Mouse (Mus musculus) stomach, postnatal 0 days (tissue): Measurements from ENCODE around the gene Rps9. TPM values are rescaled to one million over a fixed set of nuclear protein-coding genes. Genes with fewer than 3 reads are reported as not detected.
"Not testable (repeated sequence)": the region's sequence is repeated elsewhere in the genome, so short reads cannot be mapped to it uniquely, and the experiment has no call there.

Experiments used
- ATAC-seq: fragments of 200-750 bp; cut with Nextera tagmentation; 2 replicates; pipeline ENCODE4 v1.8.0; 2017; ENCODE audit not compliant: low FRiP score, low TSS enrichment
- DNase-seq: peaks from one replicate; pipeline ENCODE4 v3.0.0-alpha.2; 2016; ENCODE audit warnings: low spot score
- H3K27ac ChIP-seq: fragments of 300-500 bp; sonication (generic); replicated peaks from 2 replicates; pipeline ENCODE4 v1.5.1; 2014; ENCODE audit warnings: mild to moderate bottlenecking, control low read depth
- H3K27me3 ChIP-seq: fragments of 300-500 bp; sonication (generic); 2 replicates; pipeline ENCODE4 v1.6.1; 2014; ENCODE audit warnings: low read length; ENCODE audit not compliant: control insufficient read depth, insufficient read depth
- H3K36me3 ChIP-seq: fragments of 300-500 bp; sonication (generic); 2 replicates; pipeline ENCODE4 v1.6.1; 2014; ENCODE audit warnings: low read length, mixed read lengths; ENCODE audit not compliant: control insufficient read depth, insufficient read depth
- H3K4me1 ChIP-seq: fragments of 300-500 bp; sonication (generic); replicated peaks from 2 replicates; pipeline ENCODE4 v1.6.1; 2014; ENCODE audit warnings: antibody characterized with exemption; ENCODE audit not compliant: control insufficient read depth, insufficient read depth
- H3K4me2 ChIP-seq: fragments of 300-500 bp; sonication (generic); replicated peaks from 2 replicates; pipeline ENCODE4 v1.6.1; 2014; ENCODE audit warnings: low read depth, mild to moderate bottlenecking, control low read depth, moderate library complexity
- H3K4me3 ChIP-seq: fragments of 300-500 bp; sonication (generic); 2 replicates; pipeline ENCODE4 v1.5.1; 2014; ENCODE audit warnings: low read depth, low read length, control low read depth
- H3K9ac ChIP-seq: fragments of 300-500 bp; sonication (generic); 2 replicates; pipeline ENCODE4 v1.6.1; 2014; ENCODE audit warnings: mild to moderate bottlenecking, low read length, control low read depth, mixed read lengths
- H3K9me3 ChIP-seq: fragments of 300-500 bp; sonication (generic); 2 replicates; pipeline ENCODE4 v1.6.1; 2016; ENCODE audit warnings: low read length; ENCODE audit not compliant: control insufficient read depth
- CTCF ChIP-seq: IDR thresholded peaks from 2 replicates; pipeline ENCODE4 v1.5.1; 2016; ENCODE audit warnings: antibody characterized with exemption, low read depth, mild to moderate bottlenecking, moderate library complexity
- EP300 ChIP-seq: optimal IDR thresholded peaks from 2 replicates; pipeline ENCODE3; 2016; ENCODE audit warnings: antibody characterized with exemption
- WGBS: fragments of 180-500 bp; shearing (Covaris S2); extraction: QIAGEN DNeasy Blood & Tissue Kit; methylation state at CpG from one replicate; pipeline ENCODE4 v1.1.7; 2014; 5-methylcytosine and 5-hydroxymethylcytosine counted together
- microRNA-seq: library from miRNA; unstranded; fragments of <30 nt; microRNA quantifications from one replicate; pipeline ENCODE4, GENCODE M21; 2016
- polyA plus RNA-seq: library from polyadenylated mRNA; unstranded; fragments of >200 nt; fragmentation: Nextera tagmentation; extraction: Ambion mirVana; gene quantifications from 2 replicates; pipeline ENCODE4 v1.2.1, GENCODE M21; 2015

Rps9 gene
- polyA plus RNA-seq, 1 experiment from 2014 or later = 1,141 TPM

- Histone ChIP-seq H3K27me3 (no peaks in the 10 kb centered on the region), H3K36me3 (peaks cover 8% of the 10 kb centered on the region), H3K9me3 (no peaks in the 10 kb centered on the region), H3K4me2 (no peak overlapping the region), H3K4me1 (peaks cover 4% of the 10 kb centered on the region; the same call in 1 of the 2 replicates), H3K9ac (no peak overlapping the region), H3K4me3 (no peak overlapping the region), H3K27ac (no peak overlapping the region)
- 61% methylated on average over 1 of the region's 1 CpGs for WGBS
- ATAC-seq (no peak), DNase-seq (no peak)
- no peak for TF ChIP-seq CTCF
- TF ChIP-seq EP300 = no peak
Observed at GRCm38 (mm10) chr7:3709000-3709399, 5.2 kb downstream of the Rps9 start.

GRCm38 (mm10) chr7:3712264-3712942 is 8.6 kb downstream of the Rps9 start:
- no peak overlapping the region for H3K4me2 ChIP-seq
- ATAC-seq = no peak
- TF ChIP-seq CTCF (no peak), EP300 (no peak)
- no peaks in the 10 kb centered on the region for H3K4me1 ChIP-seq
- H3K9ac ChIP-seq = no peak overlapping the region
- H3K27me3 ChIP-seq = no peaks in the 10 kb centered on the region
- no peak for DNase-seq
- no peak overlapping the region for H3K27ac ChIP-seq
- no peaks in the 10 kb centered on the region for H3K9me3 ChIP-seq
- no peak overlapping the region for H3K4me3 ChIP-seq
- 25% methylated on average over 5 of the region's 5 CpGs for WGBS
- H3K36me3 ChIP-seq = no peaks in the 10 kb centered on the region

- 35% methylated on average over 1 of the region's 1 CpGs for WGBS
- Histone ChIP-seq H3K27ac (no peak overlapping the region), H3K4me3 (no peak overlapping the region), H3K4me2 (no peak overlapping the region), H3K9me3 (no peaks in the 10 kb centered on the region), H3K4me1 (no peaks in the 10 kb centered on the region), H3K27me3 (no peaks in the 10 kb centered on the region), H3K36me3 (no peaks in the 10 kb centered on the region), H3K9ac (no peak overlapping the region)
- DNase-seq = no peak
- TF ChIP-seq EP300 = no peak
- ATAC-seq = no peak
Observed at GRCm38 (mm10) chr7:3715249-3715648, 11.5 kb downstream of the Rps9 start.

- H3K4me3 ChIP-seq, H3K27me3 ChIP-seq, H3K9ac ChIP-seq, H3K9me3 ChIP-seq, H3K4me1 ChIP-seq, H3K36me3 ChIP-seq, ATAC-seq, H3K27ac ChIP-seq, H3K4me2 ChIP-seq, DNase-seq: not testable (repeated sequence)
- WGBS = 33% methylated on average over 1 of the region's 3 CpGs
Observed at GRCm38 (mm10) chr7:3720268-3720667, 16.5 kb downstream of the Rps9 start, which contains the start of gene Pirb. Gene Pirb, minus strand, starts transcription at chr7:3720391.

GRCm38 (mm10) chr7:3725459-3725858 is 21.7 kb downstream of the Rps9 start:
- not testable (repeated sequence) for ATAC-seq, H3K36me3 ChIP-seq, H3K4me2 ChIP-seq, H3K27me3 ChIP-seq, H3K4me3 ChIP-seq, H3K9ac ChIP-seq, H3K4me1 ChIP-seq, H3K27ac ChIP-seq, DNase-seq, H3K9me3 ChIP-seq

- not testable (repeated sequence) for H3K27ac ChIP-seq, H3K36me3 ChIP-seq, H3K9ac ChIP-seq, H3K4me3 ChIP-seq, H3K9me3 ChIP-seq, H3K4me1 ChIP-seq, H3K27me3 ChIP-seq, ATAC-seq, H3K4me2 ChIP-seq, DNase-seq
- WGBS = no CpG with 5 or more reads among the region's 1 CpGs
Observed at GRCm38 (mm10) chr7:3732675-3733074, 28.9 kb downstream of the Rps9 start.

Small RNA genes lying within 50 kb of the gene (microRNA-seq; reads per million reads assigned to microRNA genes)
- 2.6 reads per million for gene Mir3572

Other genes with a start within 250 kb of the Rps9 start
- gene Tarm1, start 201.4 kb upstream of the Rps9 start, polyA plus RNA-seq = 0.06 TPM in 1 of 2 replicates, not detected in the other
- 0.06 and 0.17 TPM in 2 replicates for gene Oscar, start 87.8 kb upstream of the Rps9 start, polyA plus RNA-seq
- gene Ndufa3, start 86.6 kb upstream of the Rps9 start, polyA plus RNA-seq = 491 and 535 TPM in 2 replicates
- gene Tfpt, start 74.1 kb upstream of the Rps9 start, polyA plus RNA-seq = 14.6 and 17.7 TPM in 2 replicates
- gene Prpf31, start 74.0 kb upstream of the Rps9 start, polyA plus RNA-seq = 40.3 and 43.6 TPM in 2 replicates
- 19.7 and 20.0 TPM in 2 replicates for gene Cnot3, start 58.7 kb upstream of the Rps9 start, polyA plus RNA-seq
- 10.6 and 11.7 TPM in 2 replicates for gene Leng1, start 38.2 kb upstream of the Rps9 start, polyA plus RNA-seq
- 70.1 and 77.4 TPM in 2 replicates for gene Tmc4, start 26.4 kb upstream of the Rps9 start, polyA plus RNA-seq
- 143 TPM in 2 replicates for gene Tsen34, start 11.1 kb upstream of the Rps9 start, polyA plus RNA-seq
- 27.1 and 28.3 TPM in 2 replicates for gene Mboat7, start 10.5 kb upstream of the Rps9 start, polyA plus RNA-seq
- gene Pirb, start 16.4 kb downstream of the Rps9 start, polyA plus RNA-seq = 0.82 and 1.0 TPM in 2 replicates
- gene Gm15448, start 121.7 kb downstream of the Rps9 start, polyA plus RNA-seq = 0.05 TPM in 1 of 2 replicates, not detected in the other
- 0.05 and 0.15 TPM in 2 replicates for gene Pira2, start 141.1 kb downstream of the Rps9 start, polyA plus RNA-seq
- 0.06 and 0.07 TPM in 2 replicates for gene Gm14548, start 194.1 kb downstream of the Rps9 start, polyA plus RNA-seq
- 0.05 and 0.06 TPM in 2 replicates for gene Lilra6, start 211.5 kb downstream of the Rps9 start, polyA plus RNA-seq